Mouse (Mus musculus) c-Kit-positive CD71-positive TER-119-positive erythroid progenitor cells, embryonic 14.5 days (primary cell): ENCODE measurements around the gene Ankrd11.

ENCODE experiments used
- DNase-seq: peaks from one replicate; pipeline ENCODE4 v3.0.0-alpha.2; 2013; ENCODE audit warnings: low spot score

The Ankrd11 gene

GRCm38 (mm10) chr8:122847829-122848561, 194.1 kb downstream of the Ankrd11 start, which contains the start of gene Cdh15:
Gene Cdh15 (plus strand): TSS chr8:122847966.
- peak; percentile 54 for DNase-seq

GRCm38 (mm10) chr8:122845662-122846061, 196.4 kb downstream of the Ankrd11 start:
- DNase-seq: no peak

GRCm38 (mm10) chr8:122844161-122844560, 197.9 kb downstream of the Ankrd11 start:
- no peak for DNase-seq

GRCm38 (mm10) chr8:122836696-122837095, 205.4 kb downstream of the Ankrd11 start:
- DNase-seq: no peak

- no peak for DNase-seq
These were observed 205.9 kb downstream of the Ankrd11 start for GRCm38 (mm10) chr8:122836199-122836598.

- peak; percentile 76 for DNase-seq
These were observed 207.1 kb downstream of the Ankrd11 start for GRCm38 (mm10) chr8:122834971-122835370.

- DNase-seq: peak; percentile 34
These were observed 207.7 kb downstream of the Ankrd11 start for GRCm38 (mm10) chr8:122834416-122834815.
